Mouse (Mus musculus): ENCODE results near the gene Csde1. TPM values are rescaled to one million over a fixed set of nuclear protein-coding genes. Genes with fewer than 3 reads are reported as not detected.

Gene Csde1
- polyA plus RNA-seq, 1 experiment from 2014 or later = 254 TPM

DNA sequence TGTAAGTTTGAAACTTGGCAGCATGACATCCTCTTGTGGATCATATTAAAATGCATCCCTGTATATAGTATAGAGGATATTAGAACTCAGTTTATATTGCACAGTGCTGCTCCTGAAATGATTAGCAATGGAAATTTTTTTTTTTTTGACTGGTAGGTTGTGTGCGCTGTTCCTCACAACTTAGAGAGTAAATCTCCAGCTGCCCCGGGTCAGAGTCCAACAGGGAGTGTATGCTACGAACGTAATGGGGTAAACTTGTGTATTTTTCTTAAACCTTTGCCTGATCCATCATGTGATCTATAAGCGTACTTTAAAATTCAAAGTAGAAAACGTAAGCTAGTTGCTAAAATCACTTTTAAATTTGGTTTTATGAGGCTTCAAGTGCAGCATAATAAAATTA, 20.1 kb downstream of the Csde1 start:
- DNase-seq (ENCODE audit: low spot score) (no peak), ATAC-seq (replicated peaks; ENCODE audit: low FRiP score) (no peak)
- peaks cover 20% of the 10 kb centered on the region for H3K36me3 ChIP-seq (ENCODE audit: control insufficient read depth, insufficient read depth, low read length)
- no peak overlapping the region for H3K27ac ChIP-seq (ENCODE audit: low read depth, low read length)
- H3K9me3 ChIP-seq (ENCODE audit: control insufficient read depth, low read length) = no peaks in the 10 kb centered on the region
- H3K9ac ChIP-seq (ENCODE audit: low read depth, low read length) = no peak overlapping the region
- no peak overlapping the region for H3K4me2 ChIP-seq
- no peaks in the 10 kb centered on the region for H3K4me1 ChIP-seq (replicated peaks; ENCODE audit: control insufficient read depth, insufficient read depth, low read length)
- 93% methylated on average over 6 of the region's 6 CpGs for WGBS
- H3K27me3 ChIP-seq (replicated peaks; ENCODE audit: control insufficient read depth, insufficient read depth, low read length) = no peaks in the 10 kb centered on the region
- H3K4me3 ChIP-seq (ENCODE audit: low read depth, low read length) = no peak overlapping the region

DNA sequence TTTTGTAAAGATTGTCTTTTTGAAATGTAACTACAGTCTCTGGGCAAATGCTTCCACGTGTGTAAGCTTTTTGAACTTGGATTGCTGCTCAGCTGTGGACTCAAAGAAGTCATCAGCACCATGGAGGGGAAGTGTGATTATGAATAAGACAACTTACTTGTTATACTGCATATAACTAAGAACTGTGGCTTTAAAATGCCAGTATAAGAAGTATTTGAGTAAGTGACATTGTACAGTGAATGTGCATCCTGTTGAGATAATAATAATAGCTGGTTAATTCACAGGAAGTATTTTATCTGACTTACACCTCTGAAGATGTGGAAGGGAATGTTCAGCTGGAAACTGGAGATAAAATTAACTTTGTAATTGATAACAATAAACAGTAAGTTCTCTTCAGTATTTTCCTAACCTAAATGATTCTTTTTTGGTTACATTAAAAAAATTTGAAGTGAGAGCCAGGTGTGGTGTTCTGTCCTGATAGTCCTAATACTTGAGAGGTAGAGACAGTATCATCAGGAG, 20.7 kb downstream of the Csde1 start:
- Histone ChIP-seq H3K27me3 (replicated peaks; ENCODE audit: control insufficient read depth, insufficient read depth, low read length) (no peaks in the 10 kb centered on the region), H3K4me1 (replicated peaks; ENCODE audit: control insufficient read depth, insufficient read depth, low read length) (no peaks in the 10 kb centered on the region), H3K9me3 (ENCODE audit: control insufficient read depth, low read length) (no peaks in the 10 kb centered on the region), H3K4me3 (ENCODE audit: low read depth, low read length) (no peak overlapping the region), H3K36me3 (ENCODE audit: control insufficient read depth, insufficient read depth, low read length) (peaks cover 22% of the 10 kb centered on the region), H3K4me2 (no peak overlapping the region), H3K9ac (ENCODE audit: low read depth, low read length) (no peak overlapping the region), H3K27ac (ENCODE audit: low read depth, low read length) (no peak overlapping the region)
- DNase-seq (ENCODE audit: low spot score) (no peak), ATAC-seq (replicated peaks; ENCODE audit: low FRiP score) (no peak)
- 84% methylated on average over 1 of the region's 1 CpGs for WGBS

DNA sequence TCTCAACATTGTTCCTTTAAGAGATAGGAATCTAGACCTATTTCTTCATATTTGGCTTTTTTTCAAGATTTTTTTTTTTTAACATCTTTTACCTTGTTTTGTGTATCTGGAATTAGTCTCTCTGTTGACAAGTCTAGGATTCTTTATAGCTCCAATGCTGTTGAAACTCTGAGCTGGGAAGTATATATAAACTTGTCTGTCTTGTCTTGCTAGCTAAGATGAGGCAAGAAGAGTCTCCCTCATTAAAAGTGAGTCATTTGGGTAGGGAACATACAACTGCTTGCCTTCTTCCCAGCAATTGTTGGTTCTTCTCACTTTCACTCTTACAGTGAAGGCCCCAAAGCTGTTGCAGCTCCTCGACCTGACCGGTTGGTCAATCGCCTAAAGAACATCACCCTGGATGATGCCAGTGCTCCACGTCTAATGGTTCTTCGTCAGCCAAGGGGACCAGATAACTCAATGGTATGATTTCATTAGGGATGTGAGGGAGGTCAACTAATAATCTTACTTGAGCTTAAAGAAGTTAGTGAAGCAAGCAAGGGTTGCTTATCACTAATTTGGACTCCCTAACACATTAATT, 35.9 kb downstream of the Csde1 start:
- Histone ChIP-seq H3K27me3 (replicated peaks; ENCODE audit: control insufficient read depth, insufficient read depth, low read length) (no peaks in the 10 kb centered on the region), H3K4me2 (no peak overlapping the region), H3K4me3 (ENCODE audit: low read depth, low read length) (no peak overlapping the region), H3K9ac (ENCODE audit: low read depth, low read length) (no peak overlapping the region), H3K36me3 (ENCODE audit: control insufficient read depth, insufficient read depth, low read length) (peaks cover 17% of the 10 kb centered on the region), H3K27ac (ENCODE audit: low read depth, low read length) (no peak overlapping the region), H3K4me1 (replicated peaks; ENCODE audit: control insufficient read depth, insufficient read depth, low read length) (no peaks in the 10 kb centered on the region; the same call in 1 of the 2 replicates), H3K9me3 (ENCODE audit: control insufficient read depth, low read length) (no peaks in the 10 kb centered on the region)
- ATAC-seq (replicated peaks; ENCODE audit: low FRiP score) (no peak), DNase-seq (ENCODE audit: low spot score) (no peak)
- WGBS = 87% methylated on average over 5 of the region's 5 CpGs

DNA sequence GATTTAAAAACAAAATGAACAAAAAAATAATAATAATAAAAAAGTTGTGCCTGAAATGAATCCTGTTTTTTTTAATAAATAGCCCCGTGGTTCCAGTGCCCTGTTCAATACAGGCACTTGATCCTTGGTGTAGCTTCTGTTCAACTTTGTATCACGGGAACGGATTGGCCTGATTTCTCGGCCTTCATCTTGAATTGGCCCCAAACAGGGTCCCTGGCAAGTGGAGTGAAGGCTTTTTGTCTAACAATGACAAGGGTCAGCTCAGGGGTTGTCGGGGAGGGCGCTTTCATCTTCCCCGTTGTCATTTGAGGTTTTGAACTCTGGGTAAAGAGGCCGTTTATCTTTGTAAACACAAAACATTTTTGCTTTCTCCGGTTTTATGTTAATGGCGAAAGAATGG, 37.5 kb downstream of the Csde1 start:
- peak overlapping the region; percentile 44; the same call in 1 of the 2 replicates for H3K27ac ChIP-seq (ENCODE audit: low read depth, low read length)
- 6% methylated on average over 10 of the region's 10 CpGs for WGBS
- DNase-seq (ENCODE audit: low spot score) (no peak), ATAC-seq (replicated peaks; ENCODE audit: low FRiP score) (peak; percentile 59)
- no peaks in the 10 kb centered on the region for H3K9me3 ChIP-seq (ENCODE audit: control insufficient read depth, low read length)
- H3K4me1 ChIP-seq (replicated peaks; ENCODE audit: control insufficient read depth, insufficient read depth, low read length) = no peaks in the 10 kb centered on the region; the same call in 1 of the 2 replicates
- H3K4me2 ChIP-seq = peak overlapping the region; percentile 65
- no peak overlapping the region; the same call in 1 of the 2 replicates for H3K9ac ChIP-seq (ENCODE audit: low read depth, low read length)
- H3K4me3 ChIP-seq (ENCODE audit: low read depth, low read length) = peak overlapping the region; percentile 74
- peaks cover 16% of the 10 kb centered on the region for H3K36me3 ChIP-seq (ENCODE audit: control insufficient read depth, insufficient read depth, low read length)
- no peaks in the 10 kb centered on the region for H3K27me3 ChIP-seq (replicated peaks; ENCODE audit: control insufficient read depth, insufficient read depth, low read length)

DNA sequence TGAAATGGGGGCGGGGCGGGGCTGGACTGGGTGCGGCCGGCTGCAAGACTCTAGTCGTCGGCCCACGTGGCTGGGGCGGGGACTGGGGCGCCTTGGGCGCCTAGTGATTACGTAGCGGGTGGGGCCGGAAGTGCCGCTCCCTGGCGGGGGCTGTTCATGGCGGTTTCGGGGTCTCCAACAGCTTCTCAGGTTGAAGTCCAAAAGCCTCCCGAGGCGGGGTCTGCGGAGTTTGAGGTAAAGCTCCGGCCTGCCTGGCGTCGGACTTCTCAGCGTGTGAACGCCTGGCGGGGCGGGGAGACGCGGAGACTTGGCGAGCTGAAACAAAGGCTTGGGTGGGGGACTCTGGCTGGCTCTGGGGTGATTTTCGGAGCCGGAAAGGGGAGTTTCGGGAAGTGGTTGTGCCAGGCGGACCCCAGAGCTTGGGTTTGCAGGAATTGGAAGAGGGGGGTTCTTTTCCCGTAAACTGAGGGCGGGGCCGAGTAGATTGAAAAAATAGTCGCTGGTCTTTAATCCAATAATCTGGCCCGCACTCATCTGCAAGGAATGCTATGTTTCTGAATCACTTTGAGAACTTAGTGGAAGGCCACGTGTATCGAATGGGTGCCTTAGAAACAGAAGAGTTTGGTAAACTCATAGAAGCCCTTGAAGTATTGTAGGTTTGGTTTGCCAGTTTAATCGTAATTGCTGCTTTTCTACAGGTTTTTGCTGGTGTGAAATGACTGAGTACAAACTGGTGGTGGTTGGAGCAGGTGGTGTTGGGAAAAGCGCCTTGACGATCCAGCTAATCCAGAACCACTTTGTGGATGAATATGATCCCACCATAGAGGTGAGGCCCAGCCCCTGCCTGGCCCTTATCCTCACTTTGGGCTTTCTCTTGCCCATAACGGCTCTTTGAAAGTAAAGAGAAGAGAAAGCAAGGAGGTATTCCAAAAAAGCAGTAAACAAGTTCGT, 38.3 kb downstream of the Csde1 start, which contains the start of gene Nras:
TSS of gene Nras (plus strand) at position 79 of the 951 bp plus-strand sequence.
- Histone ChIP-seq H3K4me1 (replicated peaks; ENCODE audit: control insufficient read depth, insufficient read depth, low read length) (no peaks in the 10 kb centered on the region; the same call in 1 of the 2 replicates), H3K27me3 (replicated peaks; ENCODE audit: control insufficient read depth, insufficient read depth, low read length) (no peaks in the 10 kb centered on the region), H3K9me3 (ENCODE audit: control insufficient read depth, low read length) (no peaks in the 10 kb centered on the region), H3K36me3 (ENCODE audit: control insufficient read depth, insufficient read depth, low read length) (peaks cover 23% of the 10 kb centered on the region), H3K27ac (ENCODE audit: low read depth, low read length) (peak within 1 kb of the TSS; percentile 85), H3K9ac (ENCODE audit: low read depth, low read length) (peak within 1 kb of the TSS; percentile 83), H3K4me3 (ENCODE audit: low read depth, low read length) (peak within 1 kb of the TSS; percentile 74), H3K4me2 (peak within 1 kb of the TSS; percentile 82)
- peak; percentile 95 for ATAC-seq (replicated peaks; ENCODE audit: low FRiP score)
- 3% methylated on average over 46 of the region's 46 CpGs for WGBS
- DNase-seq (ENCODE audit: low spot score) = peak; percentile 98

DNA sequence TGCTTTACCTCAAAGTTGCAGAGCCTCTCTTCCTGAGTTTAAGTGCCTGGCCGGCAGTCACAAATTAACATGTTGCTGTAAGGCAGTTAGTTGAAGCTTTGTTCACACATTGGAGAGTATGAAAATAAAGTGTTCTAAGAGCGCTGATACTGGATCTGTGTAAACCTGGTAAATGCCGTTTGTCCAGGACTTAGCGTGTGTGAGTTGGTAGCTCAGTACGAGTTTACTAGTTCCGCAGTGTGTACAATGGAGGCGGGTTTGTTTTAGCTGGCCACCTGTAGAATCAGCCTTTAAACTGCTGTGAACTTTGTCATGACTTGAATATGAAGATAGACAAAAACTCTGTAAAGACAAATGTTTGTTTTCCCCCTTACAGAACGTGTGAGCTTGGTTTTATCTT, 46.7 kb downstream of the Csde1 start:
- DNase-seq (ENCODE audit: low spot score) = peak; percentile 20
- Histone ChIP-seq H3K9ac (ENCODE audit: low read depth, low read length) (no peak overlapping the region), H3K4me2 (no peak overlapping the region), H3K4me1 (replicated peaks; ENCODE audit: control insufficient read depth, insufficient read depth, low read length) (no peaks in the 10 kb centered on the region), H3K27me3 (replicated peaks; ENCODE audit: control insufficient read depth, insufficient read depth, low read length) (no peaks in the 10 kb centered on the region), H3K36me3 (ENCODE audit: control insufficient read depth, insufficient read depth, low read length) (peaks cover 43% of the 10 kb centered on the region), H3K4me3 (ENCODE audit: low read depth, low read length) (no peak overlapping the region), H3K27ac (ENCODE audit: low read depth, low read length) (no peak overlapping the region), H3K9me3 (ENCODE audit: control insufficient read depth, low read length) (no peaks in the 10 kb centered on the region)
- WGBS = 92% methylated on average over 8 of the region's 8 CpGs
- ATAC-seq (replicated peaks; ENCODE audit: low FRiP score) = no peak

DNA sequence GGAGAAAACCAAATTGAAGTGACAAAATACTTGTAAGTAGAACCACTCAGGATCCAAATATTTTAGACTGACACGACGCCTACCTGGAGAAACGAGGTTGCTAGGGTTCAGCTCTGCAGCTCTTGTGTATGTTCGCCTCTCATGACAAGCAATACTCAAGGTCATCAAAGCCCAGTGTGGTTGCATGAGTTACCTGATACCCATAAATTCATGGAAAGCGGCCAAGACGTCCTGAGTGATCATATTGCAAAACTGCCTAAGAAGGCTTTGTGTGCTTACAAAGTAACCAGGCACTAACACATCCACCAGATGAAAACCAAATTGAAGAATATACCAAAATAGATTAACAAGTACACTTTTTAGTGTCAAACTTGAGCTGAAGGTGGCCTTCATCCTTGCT, 48.7 kb downstream of the Csde1 start:
- H3K27me3 ChIP-seq (replicated peaks; ENCODE audit: control insufficient read depth, insufficient read depth, low read length) = no peaks in the 10 kb centered on the region
- no peak overlapping the region for H3K4me2 ChIP-seq
- no peak overlapping the region for H3K9ac ChIP-seq (ENCODE audit: low read depth, low read length)
- H3K36me3 ChIP-seq (ENCODE audit: control insufficient read depth, insufficient read depth, low read length) = peaks cover 28% of the 10 kb centered on the region
- WGBS = 94% methylated on average over 6 of the region's 6 CpGs
- DNase-seq (ENCODE audit: low spot score) (no peak), ATAC-seq (replicated peaks; ENCODE audit: low FRiP score) (no peak)
- H3K4me1 ChIP-seq (replicated peaks; ENCODE audit: control insufficient read depth, insufficient read depth, low read length) = no peaks in the 10 kb centered on the region
- no peak overlapping the region for H3K4me3 ChIP-seq (ENCODE audit: low read depth, low read length)
- H3K9me3 ChIP-seq (ENCODE audit: control insufficient read depth, low read length) = no peaks in the 10 kb centered on the region
- H3K27ac ChIP-seq (ENCODE audit: low read depth, low read length) = no peak overlapping the region

DNA sequence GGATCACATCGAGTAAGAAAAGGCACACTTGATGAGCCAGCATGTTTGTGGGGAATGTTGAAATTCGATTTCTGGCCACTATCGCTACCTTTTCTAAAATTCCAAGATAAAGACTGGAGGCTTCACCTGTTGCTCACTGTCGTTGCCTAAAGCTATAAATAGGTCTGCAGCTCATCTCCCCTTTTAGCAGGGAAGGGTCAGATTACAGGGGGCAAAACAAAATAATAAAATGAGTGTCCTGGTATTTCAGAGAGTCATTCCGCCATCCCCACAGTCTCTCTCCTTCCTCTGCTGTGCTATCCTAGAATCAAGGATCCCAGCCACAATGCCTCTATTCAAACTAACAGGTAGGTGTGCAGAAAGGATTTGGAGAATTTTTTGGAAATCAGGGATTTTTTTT, 53.5 kb downstream of the Csde1 start, which contains the start of gene Ampd1:
TSS of gene Ampd1 (plus strand) at position 244 of the 400 bp plus-strand sequence.
- H3K4me2 ChIP-seq = no peak within 1 kb of the TSS
- H3K27me3 ChIP-seq (replicated peaks; ENCODE audit: control insufficient read depth, insufficient read depth, low read length) = no peaks in the 10 kb centered on the region
- WGBS = 70% methylated on average over 5 of the region's 5 CpGs
- H3K27ac ChIP-seq (ENCODE audit: low read depth, low read length) = no peak within 1 kb of the TSS
- DNase-seq (ENCODE audit: low spot score) (no peak), ATAC-seq (replicated peaks; ENCODE audit: low FRiP score) (no peak)
- peaks cover 2% of the 10 kb centered on the region; the same call in 1 of the 2 replicates for H3K36me3 ChIP-seq (ENCODE audit: control insufficient read depth, insufficient read depth, low read length)
- H3K9ac ChIP-seq (ENCODE audit: low read depth, low read length) = no peak within 1 kb of the TSS
- no peaks in the 10 kb centered on the region for H3K9me3 ChIP-seq (ENCODE audit: control insufficient read depth, low read length)
- H3K4me1 ChIP-seq (replicated peaks; ENCODE audit: control insufficient read depth, insufficient read depth, low read length) = no peaks in the 10 kb centered on the region
- H3K4me3 ChIP-seq (ENCODE audit: low read depth, low read length) = no peak within 1 kb of the TSS
